Mouse (Mus musculus): ENCODE results near the gene Rbmxl1.
"Not testable (repeated sequence)": the region's sequence is repeated elsewhere in the genome, so short reads cannot be mapped to it uniquely, and the experiment has no call there.

The Rbmxl1 gene

GRCm38 (mm10) chr8:78508719-78509272, at the start of gene Rbmxl1:
Gene Rbmxl1, minus strand, starts transcription at chr8:78508898.
- DNase-seq, result peak; percentile 88

DNA sequence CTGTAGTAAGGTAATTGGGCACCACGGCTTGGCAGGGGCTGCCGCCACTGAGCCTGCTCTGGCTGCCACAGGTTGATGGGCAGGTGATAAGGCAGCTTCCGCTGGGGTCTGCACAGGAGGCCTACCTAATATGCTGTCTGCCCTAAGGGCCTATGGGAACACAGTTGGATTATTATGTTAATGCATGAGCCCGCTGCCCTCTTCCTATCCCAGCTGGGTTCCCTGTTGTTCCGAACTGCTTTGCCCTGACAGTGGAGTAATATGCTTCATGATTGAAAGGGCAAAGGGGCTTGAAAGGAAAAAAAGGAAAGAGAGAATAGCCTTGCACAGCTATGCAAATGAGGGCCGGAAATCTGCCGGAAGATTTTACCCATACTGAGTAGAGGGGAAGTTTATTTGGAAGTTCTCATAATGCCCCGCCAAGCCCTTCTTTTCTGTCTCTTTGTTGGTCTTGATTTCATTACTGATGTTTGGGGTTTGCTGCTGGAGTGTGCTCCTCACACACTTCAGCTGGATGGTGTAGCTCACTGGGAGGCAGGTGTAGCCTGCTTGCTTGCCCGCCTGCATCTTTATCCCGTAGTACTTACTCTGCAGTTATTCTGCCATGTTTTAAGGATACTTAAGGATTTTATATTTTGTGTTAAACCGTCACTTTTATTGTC, 48.2 kb upstream of the Rbmxl1 start:
- no peak for DNase-seq

- DNase-seq, result no peak
These were observed 47.1 kb upstream of the Rbmxl1 start for GRCm38 (mm10) chr8:78555817-78556216.

DNA sequence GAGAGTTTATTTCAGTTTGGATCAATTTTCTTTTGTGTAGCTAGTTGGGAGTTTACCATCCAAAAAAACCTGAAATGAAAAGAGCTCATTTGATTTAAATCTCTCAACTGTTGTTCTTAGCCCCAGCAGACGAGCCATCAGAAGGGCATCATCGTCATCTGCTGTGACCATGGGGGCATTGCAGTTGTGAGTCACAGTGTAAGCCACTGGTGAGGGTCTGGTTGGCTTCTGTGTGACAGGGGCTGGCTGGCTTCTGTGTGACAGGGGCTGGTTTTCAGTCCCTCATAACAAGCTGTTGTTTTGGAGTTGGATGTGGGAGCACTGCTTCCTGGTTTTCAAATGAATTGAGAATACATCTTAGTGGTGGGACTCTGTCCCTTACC, 42.0 kb upstream of the Rbmxl1 start:
- no peak for DNase-seq

DNA sequence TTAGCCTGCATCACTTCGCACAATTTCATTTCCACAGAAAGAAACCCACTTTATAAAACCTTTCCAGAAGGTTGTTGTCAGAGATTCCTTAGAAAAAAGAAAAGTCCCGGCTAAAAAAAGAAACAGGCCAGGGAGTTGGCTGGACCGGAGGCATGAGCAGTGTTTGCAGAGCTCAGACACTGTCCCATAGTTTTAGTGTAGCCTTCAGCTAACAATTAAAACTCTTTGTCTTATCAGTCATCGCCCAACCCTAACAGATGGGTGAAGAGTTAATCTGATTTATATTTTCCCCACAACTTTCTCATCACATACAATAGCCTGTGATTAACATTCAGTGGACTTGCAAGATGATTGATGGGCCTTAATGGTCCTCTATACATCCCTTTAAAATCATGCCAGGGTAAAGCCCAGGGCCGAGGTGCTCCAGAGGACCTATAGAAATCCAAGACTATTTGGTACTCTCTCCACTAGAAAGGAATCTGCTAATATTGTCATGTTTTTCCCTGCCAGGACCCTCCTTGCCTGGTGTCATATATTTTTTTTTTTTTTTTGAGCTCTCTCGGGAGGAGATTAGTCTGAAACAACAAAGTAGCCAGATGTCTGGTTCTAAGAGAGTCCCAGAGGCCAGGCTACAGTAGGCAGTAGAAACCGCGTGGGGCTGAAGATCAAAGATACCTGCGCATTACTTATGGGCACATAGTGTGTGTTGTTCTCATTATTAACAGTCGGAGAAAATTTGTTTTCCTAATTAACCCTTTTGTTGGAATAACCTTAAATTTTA, 41.5 kb upstream of the Rbmxl1 start:
- no peak for DNase-seq

- not testable (repeated sequence) for DNase-seq
These were observed 36.6 kb upstream of the Rbmxl1 start for GRCm38 (mm10) chr8:78545153-78545817.

DNA sequence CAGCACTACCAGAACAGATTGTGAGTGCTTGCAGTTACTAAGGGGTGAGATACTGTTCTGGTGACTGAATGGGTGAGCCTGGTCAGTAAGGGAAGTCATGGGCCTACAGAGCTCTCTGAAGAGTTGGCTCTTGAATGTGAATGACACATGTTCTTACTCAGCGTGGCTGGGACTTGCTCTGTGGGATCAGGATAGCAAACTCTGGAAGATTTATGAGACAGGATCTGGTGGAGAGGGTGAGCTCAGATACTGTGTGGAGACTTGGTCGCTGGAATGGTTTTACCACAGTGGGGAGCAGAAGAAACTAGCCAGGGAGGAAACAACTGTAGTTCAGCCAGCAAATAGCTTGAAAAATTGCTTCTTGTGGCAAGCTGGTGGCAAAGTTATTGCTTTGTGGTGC, 35.8 kb upstream of the Rbmxl1 start:
- no peak for DNase-seq

DNA sequence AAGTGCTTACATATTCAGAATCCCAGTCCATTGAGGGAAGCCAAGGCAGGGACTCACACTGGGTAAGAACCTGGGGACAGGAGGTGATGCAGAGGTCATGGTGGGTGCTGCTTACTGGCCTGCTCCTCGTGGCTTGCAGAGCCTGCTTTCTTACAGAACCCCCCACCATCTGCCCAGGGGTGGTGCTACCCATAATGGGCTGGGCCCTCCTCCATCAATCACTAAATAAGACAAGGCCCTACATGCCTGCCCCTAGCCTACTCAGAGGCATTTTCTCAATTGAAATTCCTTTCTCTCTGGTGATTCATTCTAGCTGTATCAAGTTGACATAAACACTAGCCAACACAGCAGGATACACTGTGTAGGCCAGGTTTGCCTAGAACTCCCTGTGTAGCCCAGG, 34.9 kb upstream of the Rbmxl1 start:
- no peak for DNase-seq

GRCm38 (mm10) chr8:78542670-78543069, 34.0 kb upstream of the Rbmxl1 start:
- DNase-seq, result not testable (repeated sequence)

GRCm38 (mm10) chr8:78537795-78538194, 29.1 kb upstream of the Rbmxl1 start:
- no peak for DNase-seq

DNA sequence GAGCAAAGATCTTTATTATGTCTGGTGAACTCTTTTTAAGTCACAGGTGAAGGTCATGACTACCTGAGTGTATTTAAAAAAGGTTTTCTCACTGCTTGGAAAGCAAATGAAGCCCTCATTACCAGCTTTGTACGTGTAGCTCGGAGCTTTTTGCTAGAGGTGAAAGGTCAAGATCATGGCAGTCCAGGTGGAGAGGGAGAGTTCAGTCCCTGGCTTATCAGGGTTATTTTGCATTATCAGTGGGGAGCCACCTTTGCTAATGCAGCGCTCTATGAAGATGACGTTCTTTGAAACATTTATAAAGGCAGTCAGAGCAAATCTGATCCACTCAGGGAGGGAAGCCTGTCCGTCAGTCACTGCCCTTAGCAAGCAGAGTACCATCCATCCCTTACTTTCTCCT, 28.0 kb upstream of the Rbmxl1 start:
- no peak for DNase-seq

GRCm38 (mm10) chr8:78533981-78534380, 25.3 kb upstream of the Rbmxl1 start:
- DNase-seq, result no peak

GRCm38 (mm10) chr8:78515132-78515531, 6.4 kb upstream of the Rbmxl1 start:
- no peak for DNase-seq

- DNase-seq, result no peak
These were observed 6.0 kb upstream of the Rbmxl1 start for GRCm38 (mm10) chr8:78514706-78515105.

- no peak for DNase-seq
These were observed 4.4 kb upstream of the Rbmxl1 start for GRCm38 (mm10) chr8:78513106-78513505.

GRCm38 (mm10) chr8:78510926-78511325, 2.2 kb upstream of the Rbmxl1 start:
- DNase-seq, result no peak

GRCm38 (mm10) chr8:78510094-78510493, 1.4 kb upstream of the Rbmxl1 start:
- no peak for DNase-seq

- DNase-seq, result peak; percentile 88
These were observed 754 bp upstream of the Rbmxl1 start, which contains the start of gene Slc10a7 for GRCm38 (mm10) chr8:78509273-78510031. Gene Slc10a7, plus strand, starts transcription at chr8:78509346.

- DNase-seq, result no peak
These were observed 549 bp downstream of the Rbmxl1 start for GRCm38 (mm10) chr8:78507979-78508718.

DNA sequence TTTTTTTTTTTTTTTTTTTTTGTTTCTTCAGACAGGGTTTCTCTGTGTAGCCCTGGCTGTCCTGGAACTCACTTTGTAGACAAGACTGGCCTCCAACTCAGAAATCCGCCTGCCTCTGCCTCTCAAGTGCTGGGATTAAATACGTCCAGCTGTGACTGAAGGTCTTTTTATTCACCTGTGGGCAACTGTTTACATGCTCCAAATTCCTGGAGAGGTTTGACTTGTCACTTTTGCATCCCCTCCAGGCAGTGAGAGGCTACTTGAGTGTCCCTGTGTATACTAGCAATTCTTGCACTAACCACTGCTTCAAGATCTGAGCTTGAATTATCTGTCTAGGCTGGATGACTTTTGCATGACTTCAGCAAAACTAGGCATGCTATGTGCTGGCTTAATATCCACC, 6.0 kb downstream of the Rbmxl1 start:
- DNase-seq, result no peak

DNA sequence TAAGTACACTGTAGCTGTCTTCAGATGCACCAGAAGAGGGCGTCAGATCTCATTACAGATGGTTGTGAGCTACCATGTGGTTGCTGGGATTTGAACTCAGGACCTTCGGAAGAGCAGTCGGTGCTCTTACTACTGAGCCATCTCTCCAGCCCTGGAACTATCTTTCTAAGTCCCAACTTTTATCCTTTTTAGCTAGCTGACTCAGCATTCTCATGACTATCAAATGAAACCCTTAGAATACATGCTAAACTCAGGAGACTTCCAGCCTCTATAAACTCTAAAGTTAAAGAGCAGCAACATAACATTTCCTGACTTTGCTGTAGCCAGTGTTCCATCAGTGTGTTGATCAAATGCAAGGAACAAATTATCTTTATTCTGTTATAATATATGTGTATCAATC, 12.4 kb downstream of the Rbmxl1 start:
- not testable (repeated sequence) for DNase-seq

DNA sequence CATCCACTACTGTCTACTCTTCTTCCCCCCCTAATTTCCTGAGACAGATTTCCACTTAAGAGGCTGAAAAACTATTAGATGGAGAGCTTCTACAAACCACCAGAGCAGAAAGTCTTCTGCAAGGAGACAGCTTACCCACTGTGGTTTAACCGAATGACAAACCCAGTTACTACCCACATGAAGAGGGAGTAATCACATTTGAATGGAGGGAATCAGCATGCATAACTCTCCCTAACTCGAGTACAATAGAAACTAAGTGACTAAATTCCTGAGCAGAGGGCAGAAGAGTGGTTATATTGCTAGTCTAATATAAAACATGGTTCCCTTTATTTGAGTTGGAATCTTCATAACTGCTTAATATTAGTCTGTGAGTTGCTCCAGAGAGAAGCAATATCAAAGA, 15.7 kb downstream of the Rbmxl1 start:
- no peak for DNase-seq

Measured in cerebellum, adult 9-10 months (tissue).